Mouse (Mus musculus): ENCODE data around the gene Vmn1r31. TPM values are rescaled to one million over a fixed set of nuclear protein-coding genes. Genes with fewer than 3 reads are reported as not detected.

Gene Vmn1r31
- total RNA-seq (2021) = not detected
- long read RNA-seq, experiment 1 = 0 reads
- long read RNA-seq, experiment 2 = 0 reads

DNA sequence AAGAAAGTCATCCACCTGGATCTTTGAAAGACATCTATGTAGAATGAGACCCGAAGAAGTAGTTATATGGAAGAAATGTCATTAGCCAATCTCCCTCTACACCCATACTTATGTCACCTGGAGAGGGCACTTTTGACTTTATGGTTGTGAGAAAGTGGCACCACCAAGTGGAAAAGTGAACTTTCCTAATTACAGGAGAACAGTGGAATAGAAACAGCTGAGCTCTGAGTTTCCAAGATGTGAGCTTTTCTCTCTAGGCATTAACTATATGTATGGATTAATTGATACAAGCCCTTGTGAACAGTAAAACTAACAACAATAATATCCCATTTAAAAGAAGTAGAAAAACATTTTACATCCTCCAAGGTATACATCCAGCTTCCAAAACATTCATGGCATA, at the start of gene Vmn1r31:
Gene Vmn1r31, minus strand, starts transcription at position 101 of the 400 bp plus-strand sequence.
- intact Hi-C loops (cut with DNase I) = no loop called here
- no peak for DNase-seq

DNA sequence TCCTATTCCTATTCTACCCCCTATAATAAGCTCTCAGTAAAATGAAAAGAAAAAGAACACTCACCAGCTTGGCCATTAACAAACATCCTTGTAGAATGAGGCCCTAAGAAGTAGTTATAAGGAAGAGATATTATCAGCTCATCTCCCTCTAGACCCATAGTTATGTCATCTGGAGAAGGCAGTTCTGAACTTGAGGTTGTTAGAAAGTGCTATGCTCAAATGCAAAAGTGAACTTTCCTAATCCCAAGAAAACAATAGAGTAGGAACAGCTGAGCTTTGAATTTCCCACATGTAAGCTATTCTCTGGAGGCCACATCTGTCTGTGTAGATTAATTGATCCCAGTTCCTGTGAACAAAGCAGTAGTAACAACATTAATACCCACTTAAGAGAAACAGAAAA, 31.8 kb downstream of the Vmn1r31 start, which contains the start of gene Vmn1r30:
Gene Vmn1r30, minus strand, starts transcription at position 101 of the 400 bp plus-strand sequence.
- intact Hi-C loops (cut with DNase I) = no loop called here
- no peak for DNase-seq

Other genes with a start within 250 kb of the Vmn1r31 start
- gene Vmn1r28, start 213.3 kb downstream of the Vmn1r31 start, total RNA-seq (2021) = not detected
- gene Vmn1r29, start 173.8 kb downstream of the Vmn1r31 start, total RNA-seq (2021) = not detected
- not detected for gene Vmn1r30, start 31.9 kb downstream of the Vmn1r31 start, total RNA-seq (2021)
- gene Abcg2, start 109.2 kb upstream of the Vmn1r31 start, total RNA-seq (2021) = 10 to 100 TPM; 15.9 to 16.7 TPM

Measured in gastrocnemius, postnatal 36 days (tissue).